Mouse (Mus musculus) testis, adult 2 months (tissue): ENCODE data around the gene Tmem132b.

Experiments
- CTCF ChIP-seq: fragments of 200-500 bp; IDR thresholded peaks from 2 replicates; pipeline ENCODE4 v1.5.1; 2012; ENCODE audit warnings: low read depth, mild to moderate bottlenecking, inconsistent platforms, low read length, moderate library complexity; ENCODE audit not compliant: control insufficient read depth, insufficient read depth, insufficient replicate concordance
- POLR2A ChIP-seq: fragments of 200-500 bp; IDR thresholded peaks from 2 replicates; pipeline ENCODE4 v1.6.1; 2012; ENCODE audit warnings: low read depth, mild to moderate bottlenecking, inconsistent platforms, low read length, moderate library complexity; ENCODE audit not compliant: control insufficient read depth

DNA sequence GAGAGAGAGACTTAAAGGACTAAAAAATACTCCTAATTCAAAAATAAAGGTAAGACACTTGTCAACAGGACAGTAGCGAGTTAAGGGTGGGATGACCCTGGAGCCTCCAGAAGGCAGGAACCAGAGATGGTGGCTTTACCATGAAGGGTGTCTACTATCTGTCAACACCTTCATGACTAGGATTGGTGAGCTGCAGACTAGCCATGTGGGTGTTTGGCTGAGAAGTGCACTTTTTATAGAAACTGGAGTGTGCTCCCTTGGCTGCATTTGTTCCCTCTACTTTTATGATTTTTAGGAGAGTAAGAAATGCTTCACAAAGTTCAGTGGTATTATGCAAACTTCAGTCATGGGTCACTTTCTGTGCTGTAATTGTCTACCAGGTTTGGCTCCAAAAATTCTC lies 304.3 kb downstream of the Tmem132b start:
- no peak for TF ChIP-seq POLR2A
- no peak for TF ChIP-seq CTCF
